Mouse (Mus musculus) naive thymus-derived CD4-positive, alpha-beta T cell, adult 2 months (primary cell): ENCODE data around the gene Alg1.

Experiments used
- DNase-seq: peaks from one replicate; pipeline ENCODE4 v3.0.0-alpha.2; 2011; ENCODE audit warnings: low read depth

Gene Alg1

GRCm38 (mm10) chr16:5242355-5242754, 8.9 kb downstream of the Alg1 start:
- DNase-seq: no peak

GRCm38 (mm10) chr16:5242882-5243281, 9.5 kb downstream of the Alg1 start:
- no peak for DNase-seq

- DNase-seq: peak; percentile 70
These were observed 11.0 kb downstream of the Alg1 start for GRCm38 (mm10) chr16:5244411-5244810.

GRCm38 (mm10) chr16:5250891-5251290, 17.5 kb downstream of the Alg1 start:
- DNase-seq: no peak

- DNase-seq: no peak
These were observed 18.8 kb downstream of the Alg1 start for GRCm38 (mm10) chr16:5252260-5252659.

- peak; percentile 91 for DNase-seq
These were observed 21.1 kb downstream of the Alg1 start for GRCm38 (mm10) chr16:5254346-5255025.

GRCm38 (mm10) chr16:5255081-5255740, 21.8 kb downstream of the Alg1 start:
- peak; percentile 50 for DNase-seq

- DNase-seq: peak; percentile 99
These were observed 22.5 kb downstream of the Alg1 start, which contains the start of gene Eef2kmt for GRCm38 (mm10) chr16:5255779-5256496. Gene Eef2kmt, minus strand, starts transcription at chr16:5255983.

GRCm38 (mm10) chr16:5263156-5263555, 29.7 kb downstream of the Alg1 start:
- no peak for DNase-seq

GRCm38 (mm10) chr16:5263926-5264325, 30.5 kb downstream of the Alg1 start:
- DNase-seq: no peak

GRCm38 (mm10) chr16:5271411-5272035, 38.1 kb downstream of the Alg1 start:
- DNase-seq: no peak

- no peak for DNase-seq
These were observed 39.0 kb downstream of the Alg1 start for GRCm38 (mm10) chr16:5272371-5272770.

- no peak for DNase-seq
These were observed 46.3 kb downstream of the Alg1 start for GRCm38 (mm10) chr16:5279571-5280222.

GRCm38 (mm10) chr16:5282686-5283085, 49.3 kb downstream of the Alg1 start:
- DNase-seq: no peak

GRCm38 (mm10) chr16:5285376-5285775, 52.0 kb downstream of the Alg1 start:
- no peak for DNase-seq
